Mouse (Mus musculus) layer of hippocampus, adult 2 months (tissue): ENCODE data around the gene Syt13. TPM values are rescaled to one million over a fixed set of nuclear protein-coding genes. Genes with fewer than 3 reads are reported as not detected.

Experiments used
- DNase-seq, 2 experiments: peaks; one replicate each; pipeline ENCODE4 v3.0.0; 2022; ENCODE audit warnings: low spot score in 2 of 2
- H3K27ac ChIP-seq: fragments of 200-600 bp; 2 replicates; pipeline ENCODE4 v1.8.1; 2022
- H3K4me3 ChIP-seq: fragments of 200-600 bp; 2 replicates; pipeline ENCODE4 v1.8.1; 2022; ENCODE audit warnings: mild to moderate bottlenecking
- CTCF ChIP-seq: fragments of 200-600 bp; conservative IDR thresholded peaks from 2 replicates; pipeline ENCODE4 v1.8.1; 2022; ENCODE audit warnings: antibody characterized with exemption, mild to moderate bottlenecking, moderate library complexity
- total RNA-seq, 2 experiments: library from RNA; stranded (reverse); gene quantifications; 2 replicates each; pipeline ENCODE4 v1.2.3; 2021

Syt13 gene
- total RNA-seq, 2 experiments from 2014 or later, result 153 to 163 TPM

DNA sequence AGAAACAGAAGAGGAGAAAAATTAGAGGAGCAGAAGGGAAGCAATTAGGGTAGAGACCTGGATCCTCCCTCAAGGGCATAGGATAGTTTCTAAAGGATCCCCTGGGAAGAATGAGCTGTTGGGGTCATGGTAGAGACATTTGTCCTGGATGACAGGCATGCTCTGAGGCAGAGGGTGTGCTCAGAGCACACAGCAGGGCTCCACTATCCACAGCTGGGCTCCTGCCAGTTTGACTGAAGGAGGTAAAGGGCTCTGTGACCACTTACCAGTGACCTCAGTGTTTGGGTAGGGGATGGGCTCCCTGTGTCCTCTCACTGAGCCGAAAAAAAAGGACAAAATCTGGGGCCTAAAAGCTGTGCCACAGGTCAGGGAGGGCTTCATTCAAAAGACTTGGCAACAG lies 34.6 kb downstream of the Syt13 start:
- H3K27ac ChIP-seq, result no peak overlapping the region
- no peak for DNase-seq
- no peak overlapping the region for H3K4me3 ChIP-seq
- no peak for TF ChIP-seq CTCF

DNA sequence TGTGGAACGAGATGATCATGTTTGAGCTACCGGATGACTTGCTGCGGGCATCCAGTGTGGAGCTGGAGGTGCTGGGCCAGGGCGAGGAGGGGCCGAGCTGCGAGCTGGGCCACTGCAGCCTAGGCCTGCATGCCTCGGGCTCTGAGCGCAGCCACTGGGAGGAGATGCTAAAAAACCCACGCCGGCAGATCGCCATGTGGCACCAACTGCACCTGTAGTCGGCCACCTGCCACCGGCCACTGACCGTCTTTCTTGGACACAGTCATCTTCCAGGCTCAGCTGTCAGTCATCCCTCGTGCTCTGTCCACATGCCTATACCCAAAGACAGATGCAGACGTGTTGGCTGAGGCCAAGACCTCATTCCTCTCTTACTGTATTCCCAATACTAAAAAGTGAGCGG lies 38.6 kb downstream of the Syt13 start:
- H3K27ac ChIP-seq, result peak overlapping the region; percentile 74
- no peak overlapping the region for H3K4me3 ChIP-seq

DNA sequence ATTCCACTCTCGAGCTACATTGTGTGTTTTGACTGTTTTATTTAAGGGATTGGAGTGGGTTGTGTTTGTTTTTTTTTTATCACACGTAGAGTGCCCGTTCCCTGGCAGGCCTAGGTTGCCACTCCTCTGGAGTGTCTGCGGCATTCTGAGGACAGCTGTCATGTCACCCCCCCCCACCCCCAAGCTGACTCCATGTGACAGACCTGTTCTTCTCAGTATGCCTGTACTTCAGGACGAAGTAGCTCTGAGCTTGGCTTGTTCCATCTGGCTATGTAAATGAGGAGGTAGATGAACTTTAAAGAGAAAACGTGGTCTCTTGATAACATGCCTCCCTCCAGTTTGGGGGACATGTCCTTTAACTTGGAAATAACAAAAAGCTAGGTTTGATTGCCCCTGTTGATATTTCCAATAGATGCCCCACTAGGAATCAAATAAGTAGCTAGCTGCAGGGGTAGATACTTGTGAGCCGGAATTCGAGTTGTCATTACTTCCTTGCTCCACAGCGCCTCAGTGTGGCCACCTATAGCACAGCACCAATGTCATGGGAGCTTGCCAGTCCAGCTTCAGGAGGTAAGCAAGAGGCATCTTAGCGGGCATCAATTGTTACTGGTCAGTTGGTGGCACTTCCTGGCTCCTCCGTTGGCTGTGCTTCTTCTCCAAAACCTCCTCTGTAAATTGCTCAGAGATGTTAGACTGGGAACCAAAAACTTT lies 39.7 kb downstream of the Syt13 start:
- peak overlapping the region; percentile 74; the same call in 1 of the 2 replicates for H3K27ac ChIP-seq
- DNase-seq, result peak; percentile 58 to 81
- peak; percentile 92 for TF ChIP-seq CTCF
- no peak overlapping the region for H3K4me3 ChIP-seq

More for the DNA sequence above, 38.6 kb downstream of the Syt13 start:
- no peak for DNase-seq
- TF ChIP-seq CTCF, result no peak

DNA sequence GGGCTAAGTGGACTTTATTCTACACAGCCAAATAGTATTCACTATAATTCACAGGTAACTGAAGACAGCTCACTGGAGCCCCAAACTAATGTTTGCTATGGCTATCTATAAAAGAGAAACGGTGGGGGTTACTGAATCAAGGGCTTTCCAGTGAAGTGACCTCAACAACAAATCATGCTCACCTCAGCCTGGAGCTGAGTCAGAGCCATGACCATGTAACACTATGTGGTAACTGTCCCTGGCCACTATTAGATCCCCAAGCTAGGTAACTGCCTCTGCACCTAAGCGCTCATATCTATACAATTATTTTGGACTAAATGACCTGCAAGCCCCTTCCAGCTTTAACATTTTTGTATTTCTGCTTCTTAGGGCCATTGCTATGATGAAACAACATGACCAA lies 42.0 kb downstream of the Syt13 start:
- no peak for DNase-seq
- H3K27ac ChIP-seq, result peak overlapping the region; percentile 67; the same call in 1 of the 2 replicates
- no peak overlapping the region for H3K4me3 ChIP-seq
- TF ChIP-seq CTCF, result no peak

DNA sequence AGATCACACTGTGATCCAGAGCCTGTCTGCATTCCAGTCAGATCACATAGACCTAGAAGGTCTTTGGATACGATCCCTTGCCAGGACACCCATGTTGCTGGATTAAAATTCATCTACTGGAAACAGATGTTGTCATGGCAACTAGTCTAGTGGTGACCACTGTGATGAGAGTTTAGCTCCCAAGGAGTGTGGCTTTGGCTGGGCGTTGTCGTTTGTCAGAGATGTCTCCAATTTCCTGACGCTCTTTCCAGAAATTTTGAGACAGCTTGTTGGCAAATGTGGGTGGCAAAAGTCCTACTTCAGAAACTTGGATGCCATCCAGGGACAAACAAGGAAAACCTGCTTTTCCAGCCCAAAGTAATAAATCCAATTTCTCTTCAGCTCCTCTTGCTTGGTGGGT lies 43.7 kb downstream of the Syt13 start:
- Histone ChIP-seq H3K4me3 (no peak overlapping the region), H3K27ac (no peak overlapping the region)
- peak in 1 of 2 experiments; percentile 44 for DNase-seq
- TF ChIP-seq CTCF, result no peak

DNA sequence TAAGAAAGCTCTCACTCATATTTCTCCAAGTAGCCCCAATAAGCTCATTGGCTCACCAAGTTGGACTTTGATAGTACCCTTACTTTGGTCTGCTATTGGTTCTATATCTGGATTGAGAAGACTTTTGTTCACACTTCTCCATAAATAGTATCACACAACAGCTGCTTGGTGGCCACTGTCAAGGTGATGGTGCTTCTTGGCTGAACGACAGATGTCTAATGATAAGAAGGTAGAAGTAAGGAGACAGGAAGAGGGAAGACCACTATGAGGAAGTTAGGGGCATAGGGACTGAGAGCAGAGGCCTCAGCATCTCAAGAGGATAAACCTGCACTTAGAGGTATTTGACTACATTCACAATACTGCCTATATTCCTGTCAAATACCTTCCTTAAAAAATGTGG lies 49.4 kb downstream of the Syt13 start:
- DNase-seq, result no peak
- Histone ChIP-seq H3K27ac (no peak overlapping the region), H3K4me3 (no peak overlapping the region)
- no peak for TF ChIP-seq CTCF

DNA sequence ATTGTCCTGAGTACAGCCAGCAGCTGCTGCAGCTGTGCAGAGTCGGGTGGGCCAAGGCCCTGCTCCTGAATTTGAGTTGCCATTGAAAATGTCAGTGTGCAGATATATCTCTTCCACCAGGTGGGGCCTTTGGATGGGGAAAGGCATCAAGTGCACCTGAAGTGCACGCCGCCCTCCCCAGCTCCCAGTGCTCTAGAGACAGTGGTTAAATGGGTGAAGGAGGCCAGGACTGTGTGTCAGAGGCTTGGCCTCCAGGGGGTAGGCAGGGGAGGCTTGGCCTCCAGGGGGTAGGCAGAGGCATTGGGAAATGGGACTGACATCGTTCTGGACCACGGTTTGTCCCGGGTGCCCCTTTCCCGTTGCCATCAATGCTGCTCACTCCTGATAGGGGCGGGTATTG lies 51.4 kb downstream of the Syt13 start:
- Histone ChIP-seq H3K27ac (no peak overlapping the region), H3K4me3 (no peak overlapping the region)
- peak; percentile 43 for TF ChIP-seq CTCF
- DNase-seq, result no peak

DNA sequence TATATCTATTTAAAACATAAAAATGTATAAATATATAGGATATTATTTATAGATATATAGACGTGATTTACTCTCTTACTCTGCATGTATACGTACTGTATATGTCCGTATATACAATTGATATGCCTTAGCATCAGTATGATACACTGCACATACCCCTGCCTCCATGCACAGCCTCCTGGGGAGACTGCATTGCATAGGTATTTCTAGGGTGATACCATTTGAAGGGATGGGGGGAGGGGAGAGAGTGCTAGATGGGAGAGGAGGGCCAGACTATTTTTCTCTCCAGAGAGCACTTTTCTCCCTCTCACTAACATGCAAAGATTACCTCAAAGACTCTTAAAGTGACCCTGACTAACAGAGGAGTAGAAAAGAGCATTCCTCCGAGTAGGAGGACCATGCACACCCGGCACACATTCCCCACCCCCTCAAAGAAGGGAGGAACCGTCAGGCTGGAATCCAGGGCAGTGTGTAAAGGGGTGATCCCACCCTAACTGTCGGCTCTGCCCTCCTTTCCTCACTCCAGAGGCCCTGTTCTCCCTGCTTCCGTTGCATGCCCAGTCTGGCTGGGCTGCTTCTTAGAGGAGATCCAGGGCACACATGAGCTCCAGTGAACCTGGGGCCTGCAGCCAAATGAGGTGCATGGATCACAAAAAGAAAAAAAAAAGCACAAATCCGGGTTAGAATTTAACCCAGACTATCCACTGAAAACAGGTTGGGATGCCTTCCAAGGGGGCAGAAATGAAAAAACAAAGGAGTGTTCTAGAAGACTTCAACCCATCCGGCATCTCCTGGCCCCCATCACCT lies 52.3 kb downstream of the Syt13 start:
- no peak for DNase-seq
- Histone ChIP-seq H3K4me3 (no peak overlapping the region), H3K27ac (no peak overlapping the region)
- no peak for TF ChIP-seq CTCF

DNA sequence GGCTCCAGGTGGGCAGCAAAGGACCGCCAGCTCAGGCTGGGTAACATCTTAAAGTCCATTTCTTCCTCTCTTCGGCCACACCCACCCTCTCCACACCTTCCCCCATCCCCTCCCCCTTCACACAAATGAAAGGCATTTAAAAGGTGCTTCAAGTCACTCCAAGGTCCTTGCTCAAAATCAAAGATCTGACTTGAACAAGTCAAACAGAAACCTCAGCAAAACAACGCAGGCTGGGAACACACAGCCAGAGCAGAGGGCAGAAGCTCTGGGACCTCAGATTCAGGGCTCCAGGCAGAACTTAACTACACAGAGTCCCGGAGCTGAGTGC lies 52.9 kb downstream of the Syt13 start:
- no peak for TF ChIP-seq CTCF
- H3K27ac ChIP-seq, result no peak overlapping the region
- no peak for DNase-seq
- H3K4me3 ChIP-seq, result no peak overlapping the region

DNA sequence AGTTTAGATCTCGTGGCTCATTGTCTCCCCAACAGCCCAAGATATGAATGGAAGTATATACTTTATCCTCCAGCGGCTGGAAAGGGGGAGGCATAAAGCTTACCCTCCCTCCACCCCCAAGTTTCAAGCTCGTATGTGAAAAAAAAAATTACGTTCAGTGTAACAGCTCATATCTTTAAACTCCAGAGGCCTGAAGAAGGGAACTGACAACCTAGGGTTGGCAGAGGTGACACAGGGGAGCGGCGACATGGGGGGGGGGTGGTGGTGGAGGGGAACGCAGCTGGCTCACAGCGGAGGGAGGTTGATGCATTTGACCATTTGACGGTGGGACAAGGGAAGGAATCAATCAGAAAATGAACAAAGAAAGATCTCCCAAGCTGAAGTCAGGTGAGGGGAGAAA lies 56.2 kb downstream of the Syt13 start:
- no peak overlapping the region for H3K27ac ChIP-seq
- no peak overlapping the region for H3K4me3 ChIP-seq
- TF ChIP-seq CTCF, result no peak
- DNase-seq, result no peak

DNA sequence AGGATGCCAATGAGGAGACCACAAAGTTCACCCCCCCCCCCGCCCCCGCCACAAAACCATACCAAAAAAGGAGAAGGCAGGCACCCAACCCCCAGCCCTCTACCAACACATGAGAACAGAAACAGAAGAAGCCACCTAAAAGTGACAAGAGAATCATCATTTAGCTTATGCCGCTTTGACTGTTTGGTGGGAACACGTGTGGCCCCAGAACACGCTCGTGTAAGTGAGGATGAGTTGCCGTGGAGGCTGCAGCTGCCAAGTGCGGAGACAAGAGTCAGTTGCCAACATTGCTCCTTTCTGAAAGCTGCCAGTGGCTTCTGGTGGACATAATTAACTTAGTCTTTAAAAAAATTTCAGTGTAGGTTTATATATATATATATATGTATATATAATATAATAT lies 56.6 kb downstream of the Syt13 start:
- Histone ChIP-seq H3K27ac (no peak overlapping the region), H3K4me3 (no peak overlapping the region)
- DNase-seq, result no peak
- TF ChIP-seq CTCF, result no peak

DNA sequence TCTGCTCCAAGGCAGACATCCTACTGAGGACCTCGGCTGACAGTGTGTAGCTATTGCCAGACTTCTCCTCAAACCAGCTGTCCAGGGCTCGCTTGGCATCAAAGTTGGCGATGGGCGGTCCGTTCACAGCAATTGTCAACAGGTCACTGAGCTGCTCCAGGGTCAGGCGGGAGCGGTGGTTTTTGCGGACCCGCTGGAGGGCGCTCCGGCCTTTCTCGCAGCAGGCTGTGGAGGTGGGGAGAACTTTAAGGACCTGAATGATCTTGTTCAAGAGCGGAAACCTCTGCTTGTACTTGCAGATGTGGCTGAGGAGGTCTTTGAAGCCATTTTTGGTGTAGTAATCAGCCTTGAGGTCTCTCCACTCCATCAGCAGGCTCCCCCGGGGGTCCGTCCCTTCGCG lies 57.2 kb downstream of the Syt13 start:
- H3K27ac ChIP-seq, result no peak overlapping the region
- H3K4me3 ChIP-seq, result no peak overlapping the region
- DNase-seq, result no peak
- TF ChIP-seq CTCF, result no peak

DNA sequence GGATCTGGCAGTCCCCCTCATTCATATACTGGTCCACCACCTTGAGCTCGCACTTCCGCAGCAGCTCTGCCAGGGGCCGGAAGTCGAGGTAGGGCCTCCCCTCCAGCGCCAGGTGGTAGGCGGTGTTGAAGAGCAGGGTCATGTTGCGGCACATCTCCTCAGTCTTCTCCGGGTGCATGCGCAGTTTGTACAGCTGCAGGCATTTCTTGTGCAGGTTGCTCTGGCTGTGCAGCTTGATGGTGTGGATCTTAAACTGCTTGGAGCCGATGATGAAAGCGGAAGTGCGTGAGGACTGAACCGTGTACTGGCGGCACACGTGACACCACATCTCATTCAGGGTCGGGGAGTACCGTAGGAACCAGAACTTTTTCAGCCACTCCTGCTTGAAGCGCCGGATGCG lies 58.7 kb downstream of the Syt13 start:
- Histone ChIP-seq H3K4me3 (no peak overlapping the region), H3K27ac (no peak overlapping the region)
- DNase-seq, result no peak
- TF ChIP-seq CTCF, result no peak
